Mouse (Mus musculus): Measurements from ENCODE around the gene Proz. TPM values are rescaled to one million over a fixed set of nuclear protein-coding genes. Genes with fewer than 3 reads are reported as not detected.

Proz gene
- 0.47 and 1.4 TPM in 2 replicates for polyA plus RNA-seq (2012; rRNA removed)

GRCm38 (mm10) chr8:13060441-13061150 lies at the start of gene Proz:
Gene Proz (plus strand): TSS chr8:13060914.

GRCm38 (mm10) chr8:13025487-13026224 lies 35.1 kb upstream of the Proz start, which contains the start of gene F7:
Gene F7 (plus strand): TSS chr8:13026034.

GRCm38 (mm10) chr8:13037015-13037414 lies 23.7 kb upstream of the Proz start, which contains the start of gene F10:
Gene F10 (plus strand): TSS chr8:13037308.

GRCm38 (mm10) chr8:13105087-13105881 lies 44.6 kb downstream of the Proz start, which contains the start of the genes Pcid2 and Cul4a:
Gene Pcid2 (minus strand): TSS chr8:13105459.
Gene Cul4a (plus strand): TSS chr8:13105621.

Other genes with a start within 250 kb of the Proz start
- 7.7 and 8.7 TPM in 2 replicates for gene Mcf2l, start 187.1 kb upstream of the Proz start, polyA plus RNA-seq (2012; rRNA removed)
- gene F7, start 34.9 kb upstream of the Proz start, polyA plus RNA-seq (2012; rRNA removed), result 0.64 and 0.67 TPM in 2 replicates
- gene F10, start 23.6 kb upstream of the Proz start, polyA plus RNA-seq (2012; rRNA removed), result 0.76 and 1.3 TPM in 2 replicates
- 34.8 and 35.7 TPM in 2 replicates for gene Pcid2, start 44.5 kb downstream of the Proz start, polyA plus RNA-seq (2012; rRNA removed)
- 68.0 and 75.3 TPM in 2 replicates for gene Cul4a, start 44.7 kb downstream of the Proz start, polyA plus RNA-seq (2012; rRNA removed)
- gene Lamp1, start 98.2 kb downstream of the Proz start, polyA plus RNA-seq (2012; rRNA removed), result 665 and 756 TPM in 2 replicates
- gene Grtp1, start 139.7 kb downstream of the Proz start, polyA plus RNA-seq (2012; rRNA removed), result 11.2 and 15.4 TPM in 2 replicates
- 0.06 and 0.08 TPM in 2 replicates for gene Adprhl1, start 193.2 kb downstream of the Proz start, polyA plus RNA-seq (2012; rRNA removed)
- 27.7 and 31.3 TPM in 2 replicates for gene Dcun1d2, start 227.2 kb downstream of the Proz start, polyA plus RNA-seq (2012; rRNA removed)
- 46.9 and 49.3 TPM in 2 replicates for gene Tmco3, start 227.3 kb downstream of the Proz start, polyA plus RNA-seq (2012; rRNA removed)

Data from ovary, adult 2 months (tissue).